Mouse (Mus musculus) hindbrain, embryonic 13.5 days (tissue): ENCODE measurements at regions not wholly inside any gene's neighbourhood (a gene's known extent, or its start where the extent isn't known, plus 50 kb on each side); places are given as distances from the start of the nearest gene placed in this dataset.

Experiments
- ATAC-seq: fragments of 200-750 bp; cut with Nextera tagmentation; 2 replicates; pipeline ENCODE4 v1.8.0; 2017; ENCODE audit warnings: moderate TSS enrichment; ENCODE audit not compliant: low FRiP score
- H3K27ac ChIP-seq: fragments of 300-500 bp; sonication (generic); 2 replicates; pipeline ENCODE4 v1.5.1; 2015; ENCODE audit warnings: inconsistent platforms, mild to moderate bottlenecking, moderate library complexity
- H3K27me3 ChIP-seq: fragments of 300-500 bp; sonication (generic); 2 replicates; pipeline ENCODE4 v1.6.1; 2015; ENCODE audit warnings: mild to moderate bottlenecking, inconsistent platforms
- H3K36me3 ChIP-seq: fragments of 300-500 bp; sonication (generic); 2 replicates; pipeline ENCODE4 v1.6.1; 2015; ENCODE audit warnings: mild to moderate bottlenecking, inconsistent platforms
- H3K4me1 ChIP-seq: fragments of 300-500 bp; sonication (generic); replicated peaks from 2 replicates; pipeline ENCODE4 v1.6.1; 2015; ENCODE audit warnings: inconsistent platforms
- H3K4me2 ChIP-seq: fragments of 300-500 bp; sonication (generic); 2 replicates; pipeline ENCODE4 v1.6.1; 2015; ENCODE audit warnings: inconsistent platforms, mild to moderate bottlenecking, moderate library complexity
- H3K4me3 ChIP-seq: fragments of 300-500 bp; sonication (generic); 2 replicates; pipeline ENCODE4 v1.5.1; 2015; ENCODE audit warnings: mild to moderate bottlenecking, inconsistent platforms
- H3K9ac ChIP-seq: fragments of 300-500 bp; sonication (generic); 2 replicates; pipeline ENCODE4 v1.6.1; 2015; ENCODE audit warnings: mild to moderate bottlenecking, inconsistent platforms
- H3K9me3 ChIP-seq: fragments of 300-500 bp; sonication (generic); 2 replicates; pipeline ENCODE4 v1.6.1; 2016; ENCODE audit warnings: inconsistent platforms
- WGBS: fragments of 180-500 bp; shearing (Covaris S2); methylation state at CpG from one replicate; pipeline ENCODE4 v1.1.7; 2015; 5-methylcytosine and 5-hydroxymethylcytosine counted together

DNA sequence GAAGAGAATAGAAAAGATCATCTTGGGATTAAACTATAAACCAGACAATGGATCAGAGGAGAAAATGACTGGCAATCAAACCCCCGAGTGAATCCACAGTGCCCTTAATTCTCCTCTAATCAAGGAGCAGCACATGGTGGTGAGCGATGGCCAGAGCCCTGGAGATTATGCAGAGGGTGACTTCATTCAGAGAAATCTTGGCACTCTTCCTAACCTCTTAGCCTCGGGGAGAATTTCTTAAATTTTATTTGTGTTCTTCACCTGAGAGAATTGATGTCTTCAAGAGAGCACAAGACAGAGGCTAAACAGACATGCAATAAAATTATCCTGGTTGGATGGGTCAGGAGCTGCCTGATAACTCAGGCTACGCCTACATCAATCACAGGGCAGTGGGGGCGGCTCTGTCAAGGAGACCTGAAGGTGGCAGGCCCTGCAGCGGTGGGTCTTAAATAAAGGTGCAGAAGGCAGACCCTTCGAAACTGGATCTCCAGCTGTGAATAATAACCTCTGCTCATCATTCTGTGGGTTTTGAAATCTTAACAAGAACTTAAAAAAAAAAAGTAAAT is 316.5 kb upstream of the Klf12 start:
- Histone ChIP-seq H3K36me3 (no peaks in the 10 kb centered on the region), H3K4me1 (peaks cover 9% of the 10 kb centered on the region), H3K27me3 (no peaks in the 10 kb centered on the region), H3K4me3 (no peak overlapping the region), H3K9ac (no peak overlapping the region), H3K4me2 (no peak overlapping the region), H3K27ac (peak overlapping the region; percentile 41), H3K9me3 (no peaks in the 10 kb centered on the region)
- WGBS, result 47% methylated on average over 7 of the region's 7 CpGs
- peak; percentile 32; the same call in 1 of the 2 replicates for ATAC-seq

DNA sequence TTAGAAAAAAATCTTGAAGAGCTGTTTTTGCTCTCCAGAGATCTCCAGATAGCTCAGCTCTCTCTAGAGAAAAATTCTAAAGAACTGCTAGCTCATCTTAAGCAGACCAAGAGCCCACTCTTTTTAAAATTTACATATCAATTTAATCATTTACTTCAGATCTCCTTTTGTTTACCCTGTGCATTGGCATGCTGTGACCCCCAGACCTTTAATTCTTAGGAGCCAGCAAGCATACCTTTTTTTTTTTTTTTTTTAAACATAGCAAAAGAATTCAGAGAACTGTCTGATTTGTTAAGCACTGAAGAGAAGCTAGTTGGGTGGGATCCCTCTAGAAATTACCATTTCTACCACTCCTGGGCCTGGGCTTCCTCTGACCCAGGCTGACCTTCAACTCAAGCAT is 285.5 kb upstream of the Klf12 start:
- Histone ChIP-seq H3K4me3 (no peak overlapping the region), H3K27ac (no peak overlapping the region), H3K27me3 (no peaks in the 10 kb centered on the region), H3K9ac (no peak overlapping the region), H3K9me3 (no peaks in the 10 kb centered on the region), H3K36me3 (no peaks in the 10 kb centered on the region), H3K4me2 (no peak overlapping the region), H3K4me1 (no peaks in the 10 kb centered on the region)
- no peak for ATAC-seq

DNA sequence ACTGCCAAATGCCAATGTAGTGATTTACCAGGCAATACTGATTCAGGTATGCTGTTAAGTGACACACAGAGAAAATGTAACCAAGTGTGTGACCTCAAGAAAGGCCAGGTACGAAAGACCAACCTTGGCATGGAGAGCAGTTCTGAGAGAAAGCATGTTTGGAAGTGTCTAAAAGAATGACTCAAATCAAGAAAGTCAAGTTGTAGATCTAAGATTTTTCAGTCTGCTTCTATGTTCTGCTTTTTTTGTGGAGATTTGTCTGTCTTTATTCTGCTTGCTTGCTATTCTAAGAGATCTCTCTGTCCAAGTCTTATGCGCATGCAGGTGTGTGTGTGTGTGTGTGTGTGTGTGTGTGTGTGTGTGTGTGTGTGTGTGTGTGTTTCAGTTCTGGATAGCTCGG is 277.4 kb upstream of the Klf12 start:
- H3K4me3 ChIP-seq, result no peak overlapping the region
- H3K36me3 ChIP-seq, result no peaks in the 10 kb centered on the region
- ATAC-seq, result no peak
- H3K9me3 ChIP-seq, result no peaks in the 10 kb centered on the region
- no peak overlapping the region for H3K27ac ChIP-seq
- WGBS, result 77% methylated on average over 3 of the region's 3 CpGs
- no peaks in the 10 kb centered on the region for H3K27me3 ChIP-seq
- H3K4me1 ChIP-seq, result peaks cover 5% of the 10 kb centered on the region
- H3K4me2 ChIP-seq, result no peak overlapping the region
- no peak overlapping the region for H3K9ac ChIP-seq

DNA sequence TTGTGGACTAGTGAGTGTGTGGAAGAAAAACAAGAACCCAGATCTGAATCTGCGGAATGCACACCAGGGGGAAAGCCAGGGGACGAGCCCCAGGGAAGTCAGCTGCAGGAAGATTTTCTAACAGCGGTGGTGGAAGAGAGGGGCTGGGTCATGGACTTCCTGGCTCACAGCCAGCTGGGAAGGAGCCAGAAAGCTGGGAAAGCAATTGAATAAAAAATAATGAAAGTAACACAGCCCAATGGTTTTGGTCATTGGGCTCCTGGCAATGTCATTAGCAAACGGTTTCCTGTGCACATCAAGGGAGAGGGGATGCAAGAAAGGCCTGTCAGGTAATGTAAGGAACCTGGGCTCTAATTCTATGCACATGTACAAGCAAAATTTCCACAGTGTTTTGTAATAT is 273.9 kb upstream of the Klf12 start:
- WGBS, result 8% methylated on average over 4 of the region's 4 CpGs
- Histone ChIP-seq H3K27me3 (no peaks in the 10 kb centered on the region), H3K9ac (no peak overlapping the region), H3K9me3 (no peaks in the 10 kb centered on the region), H3K4me2 (no peak overlapping the region), H3K36me3 (no peaks in the 10 kb centered on the region), H3K27ac (0 out of 2 replicates have a peak overlapping the region, but pooled peaks have one; percentile 58), H3K4me3 (no peak overlapping the region), H3K4me1 (peaks cover 5% of the 10 kb centered on the region)
- ATAC-seq, result peak; percentile 77; the same call in 1 of the 2 replicates

DNA sequence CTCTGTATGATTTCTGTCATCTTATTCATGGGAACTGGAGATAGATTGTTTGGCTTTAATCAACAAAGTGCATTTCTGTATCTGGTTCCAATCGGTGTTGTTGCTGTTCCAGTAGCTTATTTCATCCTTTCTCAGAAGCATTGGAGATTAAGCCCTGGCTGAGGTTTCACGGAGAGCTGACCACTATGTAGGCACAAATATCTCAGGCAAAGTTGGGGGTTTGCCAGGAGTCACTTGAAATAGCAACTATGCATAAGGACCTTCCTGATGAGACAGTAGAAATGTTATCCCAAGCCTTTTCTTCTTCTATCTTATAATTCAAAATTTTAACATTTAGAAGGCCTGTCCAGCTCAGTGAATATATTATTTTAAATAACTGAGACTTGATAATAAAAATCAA is 268.0 kb upstream of the Klf12 start:
- Histone ChIP-seq H3K9ac (no peak overlapping the region), H3K9me3 (no peaks in the 10 kb centered on the region), H3K4me3 (no peak overlapping the region)

DNA sequence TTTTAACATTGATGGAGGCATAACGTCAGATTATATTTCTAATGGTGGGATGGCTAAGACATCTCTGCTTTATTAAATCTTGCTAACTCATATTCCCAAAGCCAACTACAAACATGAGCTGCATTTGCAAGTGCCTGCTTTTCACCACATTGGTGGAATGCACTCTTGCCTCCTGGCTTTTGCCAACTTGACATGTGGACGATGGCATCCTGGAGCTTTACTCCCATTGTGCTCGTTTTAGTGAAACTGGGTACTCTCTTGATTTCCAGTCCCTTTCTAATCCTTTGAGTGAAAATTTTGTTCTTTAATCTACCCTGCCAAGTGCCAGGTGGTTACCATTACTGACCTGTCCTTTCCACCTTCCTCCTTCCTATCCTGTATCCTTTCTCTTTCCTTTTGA is 265.8 kb upstream of the Klf12 start:
- no peaks in the 10 kb centered on the region for H3K36me3 ChIP-seq
- no peak overlapping the region for H3K4me2 ChIP-seq
- H3K9me3 ChIP-seq, result no peaks in the 10 kb centered on the region
- H3K4me3 ChIP-seq, result no peak overlapping the region
- no peak overlapping the region for H3K9ac ChIP-seq
- ATAC-seq, result no peak
- H3K27me3 ChIP-seq, result no peaks in the 10 kb centered on the region
- 89% methylated on average over 3 of the region's 3 CpGs for WGBS
- H3K4me1 ChIP-seq, result no peaks in the 10 kb centered on the region
- H3K27ac ChIP-seq, result no peak overlapping the region

More for the DNA sequence above, 268.0 kb upstream of the Klf12 start:
- WGBS, result 75% methylated on average over 2 of the region's 2 CpGs
- Histone ChIP-seq H3K4me2 (no peak overlapping the region), H3K36me3 (no peaks in the 10 kb centered on the region), H3K27ac (no peak overlapping the region), H3K27me3 (no peaks in the 10 kb centered on the region), H3K4me1 (no peaks in the 10 kb centered on the region)
- no peak for ATAC-seq

DNA sequence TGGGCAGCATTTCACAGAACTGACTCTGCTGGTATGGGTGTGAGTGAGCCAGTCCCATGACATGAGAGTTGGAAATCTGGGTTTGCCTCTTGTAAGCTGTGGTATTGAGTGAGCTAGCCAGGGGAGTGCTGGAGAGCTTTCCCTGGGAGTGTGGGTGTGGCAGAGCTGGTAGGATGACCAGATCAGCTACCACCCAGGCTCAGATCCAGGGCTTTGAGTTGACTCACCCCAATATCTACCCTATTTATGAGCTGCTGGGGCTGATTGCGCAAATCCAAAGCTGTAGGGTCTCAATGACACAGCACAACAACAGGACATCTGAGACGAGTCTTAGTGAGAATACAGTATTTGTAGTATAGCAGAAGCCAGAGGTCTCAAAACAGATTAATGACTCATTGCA is 245.7 kb upstream of the Klf12 start:
- WGBS, result 95% methylated on average over 2 of the region's 2 CpGs
- no peaks in the 10 kb centered on the region for H3K4me1 ChIP-seq
- no peak overlapping the region for H3K4me3 ChIP-seq
- no peaks in the 10 kb centered on the region for H3K9me3 ChIP-seq
- H3K4me2 ChIP-seq, result no peak overlapping the region
- no peaks in the 10 kb centered on the region for H3K27me3 ChIP-seq
- no peak for ATAC-seq
- H3K36me3 ChIP-seq, result no peaks in the 10 kb centered on the region
- no peak overlapping the region for H3K9ac ChIP-seq
- no peak overlapping the region for H3K27ac ChIP-seq

DNA sequence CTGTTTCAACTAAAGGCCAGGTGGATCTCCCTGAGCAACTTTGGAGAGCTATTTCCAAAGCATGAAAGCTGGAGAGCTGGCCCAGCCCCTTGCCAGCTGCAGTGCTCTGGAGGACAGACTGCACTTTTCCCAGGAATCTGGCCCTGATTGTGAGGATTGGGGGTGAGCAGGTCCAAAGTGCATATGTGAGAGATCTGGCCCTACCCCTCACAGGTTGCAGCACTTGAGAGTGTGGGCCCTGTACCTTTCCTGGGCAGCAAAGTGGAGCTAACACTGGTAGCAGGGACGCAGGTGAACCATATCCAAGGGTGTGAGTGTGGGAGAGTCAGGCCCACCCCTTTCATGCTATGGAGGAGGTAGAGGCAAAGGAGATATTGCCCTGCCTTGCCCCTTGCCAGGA is 245.3 kb upstream of the Klf12 start:
- H3K9ac ChIP-seq, result no peak overlapping the region
- ATAC-seq, result no peak
- 76% methylated on average over 1 of the region's 1 CpGs for WGBS

DNA sequence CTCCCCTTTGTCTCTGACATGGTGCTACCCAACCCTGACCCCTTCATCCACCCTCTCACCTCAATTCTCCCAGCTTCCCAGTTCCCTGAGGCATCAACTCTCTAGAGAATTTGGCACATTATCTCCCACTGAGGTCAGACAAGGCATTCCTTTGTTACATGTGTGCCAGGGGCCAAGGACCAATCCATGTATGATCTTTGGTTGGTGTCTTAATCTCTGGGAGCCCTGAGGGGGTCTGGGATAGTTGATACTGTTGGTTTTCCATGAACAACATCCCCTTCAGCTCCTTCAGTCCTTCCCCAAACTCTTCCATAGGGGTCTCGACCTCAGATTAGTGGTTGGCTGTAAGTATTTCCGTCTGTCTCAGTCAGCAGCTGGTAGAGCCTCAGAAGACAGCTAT is 224.9 kb upstream of the Klf12 start:
- 70% methylated on average over 2 of the region's 2 CpGs for WGBS
- no peak overlapping the region for H3K4me3 ChIP-seq
- no peaks in the 10 kb centered on the region for H3K27me3 ChIP-seq
- H3K36me3 ChIP-seq, result no peaks in the 10 kb centered on the region
- H3K9me3 ChIP-seq, result no peaks in the 10 kb centered on the region
- no peak overlapping the region for H3K27ac ChIP-seq
- no peak overlapping the region for H3K9ac ChIP-seq
- ATAC-seq, result no peak
- no peaks in the 10 kb centered on the region for H3K4me1 ChIP-seq
- H3K4me2 ChIP-seq, result no peak overlapping the region

More for the DNA sequence above, 245.3 kb upstream of the Klf12 start:
- Histone ChIP-seq H3K9me3 (no peaks in the 10 kb centered on the region), H3K4me1 (no peaks in the 10 kb centered on the region), H3K27me3 (no peaks in the 10 kb centered on the region), H3K4me3 (no peak overlapping the region), H3K4me2 (no peak overlapping the region), H3K36me3 (no peaks in the 10 kb centered on the region), H3K27ac (no peak overlapping the region)

DNA sequence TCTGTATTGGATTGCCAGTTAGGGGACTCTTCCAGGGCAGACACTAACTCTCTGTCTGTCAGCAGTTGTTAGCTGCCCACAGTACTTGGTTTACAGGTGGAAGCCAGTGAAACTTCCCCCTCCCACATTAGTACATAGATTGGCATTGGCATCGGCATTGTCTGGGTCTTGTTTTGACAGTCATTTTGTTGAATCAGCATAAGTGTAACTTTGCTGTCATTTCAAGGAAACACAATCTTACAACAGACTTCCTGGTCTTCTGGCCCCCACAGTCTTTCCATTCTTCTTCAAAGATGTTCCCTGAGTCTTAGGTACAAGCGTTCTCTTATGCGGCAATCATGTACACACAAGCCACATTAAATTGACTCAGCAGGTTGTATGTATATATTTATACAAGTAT is 223.6 kb upstream of the Klf12 start:
- no peak overlapping the region for H3K9ac ChIP-seq
- H3K4me1 ChIP-seq, result no peaks in the 10 kb centered on the region
- WGBS, result 88% methylated on average over 3 of the region's 3 CpGs
- no peaks in the 10 kb centered on the region for H3K27me3 ChIP-seq
- no peak overlapping the region for H3K27ac ChIP-seq
- H3K4me3 ChIP-seq, result no peak overlapping the region
- no peak overlapping the region for H3K4me2 ChIP-seq
- no peak for ATAC-seq
- H3K36me3 ChIP-seq, result no peaks in the 10 kb centered on the region
- H3K9me3 ChIP-seq, result no peaks in the 10 kb centered on the region

DNA sequence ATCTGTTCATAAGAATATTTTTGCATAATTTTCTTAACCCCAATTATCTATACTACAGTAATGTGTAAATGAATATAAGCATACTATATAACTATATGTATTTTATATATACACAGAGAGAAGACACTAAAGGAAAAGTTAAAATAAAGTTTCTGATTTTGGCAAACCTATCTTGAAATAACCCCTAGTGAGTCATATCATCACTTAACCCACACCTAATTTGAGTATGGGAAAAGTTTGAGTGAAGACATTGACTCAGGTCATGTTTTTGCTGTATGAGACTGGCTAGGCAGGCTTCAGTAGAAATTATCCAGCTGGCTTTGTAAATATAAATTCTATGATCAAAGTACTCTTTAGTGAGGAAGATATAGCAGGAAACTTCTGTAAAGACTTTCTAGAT is 223.1 kb upstream of the Klf12 start:
- no peak for ATAC-seq
- Histone ChIP-seq H3K9me3 (no peaks in the 10 kb centered on the region), H3K4me2 (no peak overlapping the region), H3K36me3 (no peaks in the 10 kb centered on the region), H3K27me3 (no peaks in the 10 kb centered on the region), H3K4me3 (no peak overlapping the region), H3K4me1 (no peaks in the 10 kb centered on the region), H3K9ac (no peak overlapping the region), H3K27ac (no peak overlapping the region)

DNA sequence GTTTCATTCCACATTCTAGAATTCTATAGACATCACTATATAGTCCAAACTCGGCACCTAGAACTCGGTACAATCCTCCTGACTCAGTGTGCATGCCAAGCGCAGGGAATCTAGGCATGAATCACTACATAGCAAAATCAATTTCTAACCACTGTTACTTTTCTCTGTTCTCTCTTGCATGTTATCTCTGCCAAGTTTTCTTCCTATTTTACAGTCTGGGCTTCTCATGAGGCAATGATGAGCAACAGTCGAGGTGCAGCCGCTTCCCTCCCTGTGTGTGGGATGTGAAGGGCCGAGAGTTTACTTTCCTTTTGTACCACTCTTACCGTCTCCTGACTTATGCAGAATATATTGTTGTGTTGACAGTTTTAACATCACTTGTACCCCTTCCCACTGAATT is 204.4 kb upstream of the Klf12 start:
- no peak overlapping the region for H3K4me3 ChIP-seq
- H3K4me2 ChIP-seq, result no peak overlapping the region
- H3K4me1 ChIP-seq, result no peaks in the 10 kb centered on the region
- H3K9me3 ChIP-seq, result no peaks in the 10 kb centered on the region
- H3K36me3 ChIP-seq, result no peaks in the 10 kb centered on the region
- H3K27me3 ChIP-seq, result no peaks in the 10 kb centered on the region
- ATAC-seq, result no peak
- H3K9ac ChIP-seq, result no peak overlapping the region
- H3K27ac ChIP-seq, result no peak overlapping the region
- WGBS, result 93% methylated on average over 7 of the region's 7 CpGs

DNA sequence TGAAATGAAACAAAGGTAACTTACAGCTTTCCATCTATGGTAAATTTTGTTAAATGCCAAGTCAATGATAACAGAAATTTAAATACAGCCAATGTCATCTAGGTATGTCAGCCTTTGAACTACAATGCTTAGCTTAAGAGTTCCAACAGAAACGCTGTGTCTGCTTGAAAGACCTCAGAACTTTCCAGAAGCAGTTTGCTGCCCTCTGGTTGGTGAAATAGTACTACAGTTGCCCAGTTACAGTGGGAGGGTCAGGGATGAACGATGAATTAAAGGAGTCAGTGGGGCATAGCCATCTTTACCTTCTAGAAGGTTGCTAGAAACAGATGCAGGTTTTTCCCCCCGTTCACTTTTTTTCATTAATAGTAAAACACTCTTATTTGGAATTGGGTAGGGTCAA is 201.0 kb upstream of the Klf12 start:
- H3K4me3 ChIP-seq, result no peak overlapping the region
- H3K9ac ChIP-seq, result no peak overlapping the region
- H3K9me3 ChIP-seq, result no peaks in the 10 kb centered on the region
- WGBS, result 80% methylated on average over 3 of the region's 3 CpGs
- no peak overlapping the region for H3K4me2 ChIP-seq
- ATAC-seq, result no peak
- H3K27ac ChIP-seq, result no peak overlapping the region
- H3K36me3 ChIP-seq, result no peaks in the 10 kb centered on the region
- no peaks in the 10 kb centered on the region for H3K4me1 ChIP-seq
- H3K27me3 ChIP-seq, result no peaks in the 10 kb centered on the region

DNA sequence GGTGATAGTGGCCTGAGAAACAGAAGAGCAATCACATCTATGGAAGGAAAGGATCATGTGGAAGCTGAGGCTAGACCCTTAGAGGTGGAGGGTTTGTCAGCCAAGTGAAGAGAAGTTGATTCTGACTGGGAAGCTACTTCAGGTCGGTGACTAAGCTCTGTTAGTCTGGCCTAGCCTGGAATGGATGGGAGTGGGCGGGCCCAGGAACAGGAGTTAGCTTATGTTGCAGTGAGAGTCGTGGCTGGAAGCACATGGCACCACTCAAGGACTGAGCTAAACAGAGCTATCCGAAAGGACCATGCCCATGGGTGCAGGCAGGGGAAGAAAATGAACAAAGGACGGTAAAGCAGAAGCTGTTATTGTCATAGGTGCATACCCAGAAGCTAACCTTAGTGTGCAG is 199.6 kb upstream of the Klf12 start:
- H3K4me3 ChIP-seq, result no peak overlapping the region
- no peaks in the 10 kb centered on the region for H3K36me3 ChIP-seq
- no peaks in the 10 kb centered on the region for H3K27me3 ChIP-seq
- no peaks in the 10 kb centered on the region for H3K4me1 ChIP-seq
- no peak for ATAC-seq
- H3K4me2 ChIP-seq, result no peak overlapping the region
- H3K9ac ChIP-seq, result no peak overlapping the region
- 84% methylated on average over 5 of the region's 5 CpGs for WGBS
- H3K27ac ChIP-seq, result no peak overlapping the region
- H3K9me3 ChIP-seq, result no peaks in the 10 kb centered on the region
